Mouse (Mus musculus): ENCODE results near the gene Pde4b. TPM values are rescaled to one million over a fixed set of nuclear protein-coding genes. Genes with fewer than 3 reads are reported as not detected.

Pde4b gene
- total RNA-seq, 1 experiment from 2014 or later: 3.7 TPM

Other genes starting within 250 kb of the Pde4b start
- gene B020004J07Rik, start 243.5 kb upstream of the Pde4b start, total RNA-seq (2021): not detected in 2 replicates
- not detected in 2 replicates for gene C130073F10Rik, start 193.8 kb upstream of the Pde4b start, total RNA-seq (2021)
- gene Gm12800, start 178.4 kb upstream of the Pde4b start, total RNA-seq (2021): not detected in 2 replicates
- gene Gm12794, start 147.1 kb upstream of the Pde4b start, total RNA-seq (2021): not detected in 2 replicates
- not detected in 2 replicates for gene Gm12790, start 106.5 kb upstream of the Pde4b start, total RNA-seq (2021)
- gene Gm12789, start 100.9 kb upstream of the Pde4b start, total RNA-seq (2021): not detected in 2 replicates

All from adrenal gland, postnatal 25 days (tissue).